Mouse (Mus musculus) G1E (cell line): ENCODE results near the gene Kdelr2.

ENCODE experiments used
- CTCF ChIP-seq: IDR thresholded peaks from 2 replicates; pipeline ENCODE4 v1.5.1; 2012; ENCODE audit warnings: low read depth, low read length, inconsistent platforms, mixed read lengths
- GATA1 ChIP-seq: IDR thresholded peaks from 2 replicates; pipeline ENCODE4 v1.6.1; 2012; ENCODE audit warnings: borderline replicate concordance, low read length, inconsistent platforms, mixed read lengths
- GATA2 ChIP-seq: IDR thresholded peaks from 2 replicates; pipeline ENCODE4 v1.6.1; 2012; ENCODE audit warnings: low read depth, low read length, inconsistent platforms, borderline replicate concordance
- TAL1 ChIP-seq: conservative IDR thresholded peaks from 2 replicates; pipeline ENCODE4 v1.6.1; 2012; ENCODE audit warnings: low read depth, low read length, inconsistent platforms, mixed read lengths

- TF ChIP-seq CTCF (no peak), GATA2 (no peak), GATA1 (no peak), TAL1 (no peak)
Observed at GRCm38 (mm10) chr5:143421484-143421883, 17.8 kb downstream of the Kdelr2 start.
